Mouse (Mus musculus): Measurements from ENCODE around the gene Nosip. TPM values are rescaled to one million over a fixed set of nuclear protein-coding genes. Genes with fewer than 3 reads are reported as not detected.

Gene Nosip
- polyA plus RNA-seq, 1 experiment from 2014 or later = 53.8 TPM

- Histone ChIP-seq H3K4me2 (ENCODE audit: low read depth, low read length) (no peak overlapping the region), H3K9ac (ENCODE audit: low read length) (no peak overlapping the region), H3K36me3 (ENCODE audit: control insufficient read depth, insufficient read depth) (peaks cover 80% of the 10 kb centered on the region), H3K27ac (ENCODE audit: low read length) (no peak overlapping the region), H3K4me1 (ENCODE audit: control insufficient read depth, insufficient read depth, low read length) (peaks cover 13% of the 10 kb centered on the region), H3K9me3 (replicated peaks; ENCODE audit: control insufficient read depth, low read length) (no peaks in the 10 kb centered on the region), H3K27me3 (ENCODE audit: control insufficient read depth, insufficient read depth, low read length) (no peaks in the 10 kb centered on the region), H3K4me3 (ENCODE audit: low read length) (no peak overlapping the region)
- ATAC-seq (replicated peaks; ENCODE audit: extremely low read depth, insufficient read depth, low FRiP score) = no peak
- 95% methylated on average over 26 of the region's 26 CpGs for WGBS
Observed at GRCm38 (mm10) chr7:45046853-45047350, 15.3 kb upstream of the Nosip start.

GRCm38 (mm10) chr7:45047491-45047890 lies 14.7 kb upstream of the Nosip start:
- ATAC-seq (replicated peaks; ENCODE audit: extremely low read depth, insufficient read depth, low FRiP score) = no peak
- H3K9ac ChIP-seq (ENCODE audit: low read length) = no peak overlapping the region
- WGBS = 96% methylated on average over 14 of the region's 14 CpGs
- H3K4me2 ChIP-seq (ENCODE audit: low read depth, low read length) = no peak overlapping the region
- H3K27ac ChIP-seq (ENCODE audit: low read length) = no peak overlapping the region
- peaks cover 14% of the 10 kb centered on the region for H3K4me1 ChIP-seq (ENCODE audit: control insufficient read depth, insufficient read depth, low read length)
- no peaks in the 10 kb centered on the region for H3K27me3 ChIP-seq (ENCODE audit: control insufficient read depth, insufficient read depth, low read length)
- H3K9me3 ChIP-seq (replicated peaks; ENCODE audit: control insufficient read depth, low read length) = no peaks in the 10 kb centered on the region
- H3K36me3 ChIP-seq (ENCODE audit: control insufficient read depth, insufficient read depth) = peaks cover 74% of the 10 kb centered on the region
- H3K4me3 ChIP-seq (ENCODE audit: low read length) = no peak overlapping the region

- no peak for ATAC-seq (replicated peaks; ENCODE audit: extremely low read depth, insufficient read depth, low FRiP score)
- H3K27ac ChIP-seq (ENCODE audit: low read length) = no peak overlapping the region
- no peak overlapping the region for H3K9ac ChIP-seq (ENCODE audit: low read length)
- peaks cover 67% of the 10 kb centered on the region for H3K36me3 ChIP-seq (ENCODE audit: control insufficient read depth, insufficient read depth)
- H3K4me3 ChIP-seq (ENCODE audit: low read length) = no peak overlapping the region
- H3K4me2 ChIP-seq (ENCODE audit: low read depth, low read length) = no peak overlapping the region
- H3K9me3 ChIP-seq (replicated peaks; ENCODE audit: control insufficient read depth, low read length) = no peaks in the 10 kb centered on the region
- WGBS = 90% methylated on average over 38 of the region's 38 CpGs
- no peaks in the 10 kb centered on the region for H3K27me3 ChIP-seq (ENCODE audit: control insufficient read depth, insufficient read depth, low read length)
- peaks cover 14% of the 10 kb centered on the region for H3K4me1 ChIP-seq (ENCODE audit: control insufficient read depth, insufficient read depth, low read length)
Observed at GRCm38 (mm10) chr7:45048001-45048890, 14.0 kb upstream of the Nosip start.

GRCm38 (mm10) chr7:45048923-45049657 lies 13.1 kb upstream of the Nosip start:
- no peak overlapping the region for H3K27ac ChIP-seq (ENCODE audit: low read length)
- H3K4me1 ChIP-seq (ENCODE audit: control insufficient read depth, insufficient read depth, low read length) = peaks cover 17% of the 10 kb centered on the region
- ATAC-seq (replicated peaks; ENCODE audit: extremely low read depth, insufficient read depth, low FRiP score) = no peak
- WGBS = 89% methylated on average over 23 of the region's 23 CpGs
- no peak overlapping the region for H3K9ac ChIP-seq (ENCODE audit: low read length)
- no peak overlapping the region for H3K4me3 ChIP-seq (ENCODE audit: low read length)
- no peaks in the 10 kb centered on the region for H3K9me3 ChIP-seq (replicated peaks; ENCODE audit: control insufficient read depth, low read length)
- H3K36me3 ChIP-seq (ENCODE audit: control insufficient read depth, insufficient read depth) = peaks cover 59% of the 10 kb centered on the region
- no peaks in the 10 kb centered on the region for H3K27me3 ChIP-seq (ENCODE audit: control insufficient read depth, insufficient read depth, low read length)
- H3K4me2 ChIP-seq (ENCODE audit: low read depth, low read length) = no peak overlapping the region

- ATAC-seq (replicated peaks; ENCODE audit: extremely low read depth, insufficient read depth, low FRiP score) = no peak; the same call in 1 of the 2 replicates
- Histone ChIP-seq H3K4me1 (ENCODE audit: control insufficient read depth, insufficient read depth, low read length) (peaks cover 17% of the 10 kb centered on the region), H3K9me3 (replicated peaks; ENCODE audit: control insufficient read depth, low read length) (no peaks in the 10 kb centered on the region), H3K36me3 (ENCODE audit: control insufficient read depth, insufficient read depth) (peaks cover 41% of the 10 kb centered on the region), H3K9ac (ENCODE audit: low read length) (peak overlapping the region; percentile 97), H3K27ac (ENCODE audit: low read length) (peak overlapping the region; percentile 98), H3K27me3 (ENCODE audit: control insufficient read depth, insufficient read depth, low read length) (no peaks in the 10 kb centered on the region), H3K4me3 (ENCODE audit: low read length) (peak overlapping the region; percentile 96), H3K4me2 (ENCODE audit: low read depth, low read length) (peak overlapping the region; percentile 98)
- 9% methylated on average over 16 of the region's 16 CpGs for WGBS
Observed at GRCm38 (mm10) chr7:45050945-45051600, 11.2 kb upstream of the Nosip start.

- H3K4me2 ChIP-seq (ENCODE audit: low read depth, low read length) = peak overlapping the region; percentile 98
- peak overlapping the region; percentile 98 for H3K27ac ChIP-seq (ENCODE audit: low read length)
- H3K9ac ChIP-seq (ENCODE audit: low read length) = peak overlapping the region; percentile 97
- no peaks in the 10 kb centered on the region for H3K9me3 ChIP-seq (replicated peaks; ENCODE audit: control insufficient read depth, low read length)
- WGBS = 3% methylated on average over 13 of the region's 13 CpGs
- H3K36me3 ChIP-seq (ENCODE audit: control insufficient read depth, insufficient read depth) = peaks cover 38% of the 10 kb centered on the region
- peaks cover 17% of the 10 kb centered on the region for H3K4me1 ChIP-seq (ENCODE audit: control insufficient read depth, insufficient read depth, low read length)
- H3K4me3 ChIP-seq (ENCODE audit: low read length) = peak overlapping the region; percentile 96
- no peaks in the 10 kb centered on the region for H3K27me3 ChIP-seq (ENCODE audit: control insufficient read depth, insufficient read depth, low read length)
- ATAC-seq (replicated peaks; ENCODE audit: extremely low read depth, insufficient read depth, low FRiP score) = no peak
Observed at GRCm38 (mm10) chr7:45051601-45051974, 10.6 kb upstream of the Nosip start.

- Histone ChIP-seq H3K36me3 (ENCODE audit: control insufficient read depth, insufficient read depth) (peaks cover 31% of the 10 kb centered on the region), H3K9me3 (replicated peaks; ENCODE audit: control insufficient read depth, low read length) (no peaks in the 10 kb centered on the region), H3K27me3 (ENCODE audit: control insufficient read depth, insufficient read depth, low read length) (no peaks in the 10 kb centered on the region), H3K9ac (ENCODE audit: low read length) (peak overlapping the region; percentile 97), H3K4me1 (ENCODE audit: control insufficient read depth, insufficient read depth, low read length) (peaks cover 17% of the 10 kb centered on the region), H3K27ac (ENCODE audit: low read length) (peak overlapping the region; percentile 98), H3K4me3 (ENCODE audit: low read length) (peak overlapping the region; percentile 96), H3K4me2 (ENCODE audit: low read depth, low read length) (peak overlapping the region; percentile 98)
- no peak for ATAC-seq (replicated peaks; ENCODE audit: extremely low read depth, insufficient read depth, low FRiP score)
- WGBS = under 1% methylated on average over 38 of the region's 38 CpGs
Observed at GRCm38 (mm10) chr7:45052181-45052861, 9.9 kb upstream of the Nosip start.

GRCm38 (mm10) chr7:45052862-45053116 lies 9.4 kb upstream of the Nosip start, which contains the start of gene Prr12:
Gene Prr12, minus strand, starts transcription at chr7:45052881.
- peak within 1 kb of the TSS; percentile 97 for H3K9ac ChIP-seq (ENCODE audit: low read length)
- H3K27me3 ChIP-seq (ENCODE audit: control insufficient read depth, insufficient read depth, low read length) = no peaks in the 10 kb centered on the region
- peak within 1 kb of the TSS; percentile 98 for H3K27ac ChIP-seq (ENCODE audit: low read length)
- peaks cover 17% of the 10 kb centered on the region for H3K4me1 ChIP-seq (ENCODE audit: control insufficient read depth, insufficient read depth, low read length)
- no peaks in the 10 kb centered on the region for H3K9me3 ChIP-seq (replicated peaks; ENCODE audit: control insufficient read depth, low read length)
- H3K36me3 ChIP-seq (ENCODE audit: control insufficient read depth, insufficient read depth) = peaks cover 26% of the 10 kb centered on the region
- peak within 1 kb of the TSS; percentile 96 for H3K4me3 ChIP-seq (ENCODE audit: low read length)
- peak within 1 kb of the TSS; percentile 98 for H3K4me2 ChIP-seq (ENCODE audit: low read depth, low read length)
- 0% methylated on average over 11 of the region's 18 CpGs for WGBS
- no peak for ATAC-seq (replicated peaks; ENCODE audit: extremely low read depth, insufficient read depth, low FRiP score)

All from heart, embryonic 16.5 days (tissue).